Mouse (Mus musculus): ENCODE measurements around the gene Kmt2d.

DNA sequence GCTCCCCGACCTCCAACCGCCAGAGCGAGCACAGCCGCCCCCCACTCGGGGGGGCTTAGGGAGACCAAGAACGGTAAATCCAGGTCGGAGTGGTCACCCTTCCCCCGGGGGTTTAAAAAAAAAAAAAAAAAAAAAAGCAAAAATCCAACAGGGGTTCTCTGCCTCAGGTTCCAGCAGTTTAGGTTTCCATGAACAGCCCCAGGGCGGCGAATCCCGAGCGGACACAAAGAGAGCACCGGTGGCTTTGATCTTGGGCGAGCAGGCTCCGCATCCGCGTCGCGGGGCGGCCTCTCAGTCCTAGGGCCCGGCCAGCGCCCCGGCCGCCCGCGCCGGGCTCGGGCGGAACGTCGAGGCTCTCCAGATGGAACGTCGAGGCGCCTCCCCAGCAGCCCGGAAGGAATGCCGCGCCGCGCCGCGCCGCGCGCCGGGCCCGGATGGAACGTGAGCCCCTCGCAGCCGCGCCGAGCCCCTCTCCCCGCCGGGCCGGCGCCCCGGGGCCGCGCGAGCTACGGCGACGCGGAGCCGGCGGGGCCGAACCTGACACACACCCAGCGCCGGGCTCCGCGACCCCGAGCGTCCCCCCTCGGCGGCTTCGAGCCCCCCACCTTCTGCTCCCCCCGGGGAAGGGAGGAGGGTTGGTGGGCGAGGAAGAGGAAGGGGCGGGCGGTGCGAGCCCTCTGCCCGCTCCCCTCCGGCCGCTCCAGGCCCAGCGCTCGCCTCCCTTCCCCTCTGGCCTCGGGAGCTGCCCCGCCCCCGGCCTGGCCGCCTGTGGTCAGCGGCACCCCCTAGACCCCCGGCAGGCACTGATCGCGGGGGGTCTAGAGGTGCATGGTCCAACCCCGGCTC, at the start of gene Kmt2d:
- TF ChIP-seq CHD2 (IDR thresholded peaks at IDR 0.05; ENCODE audit: low read length): no peak
- TF ChIP-seq CTCF (conservative IDR thresholded peaks at IDR 0.05 in 1 of 2, IDR thresholded peaks at IDR 0.05 in 1 of 2; ENCODE audit: low read depth in 2 of 2, low read length in 2 of 2): no peak
- no peak for TF ChIP-seq RCOR1 (conservative IDR thresholded peaks at IDR 0.05; ENCODE audit: low read depth, low read length)
- TF ChIP-seq ZKSCAN1 (IDR thresholded peaks at IDR 0.05; ENCODE audit: borderline replicate concordance, low read depth, low read length): no peak
- TF ChIP-seq POLR2A (IDR thresholded peaks at IDR 0.05; ENCODE audit: low read depth, low read length): no peak
- TF ChIP-seq ZC3H11A (IDR thresholded peaks at IDR 0.05; ENCODE audit: low read depth, low read length): no peak
- TF ChIP-seq SMC3 (IDR thresholded peaks at IDR 0.05; ENCODE audit: low read depth, low read length): no peak
- no peak for TF ChIP-seq MAX (IDR thresholded peaks at IDR 0.05; ENCODE audit: low read length)
- TF ChIP-seq ETS1 (conservative IDR thresholded peaks at IDR 0.05; ENCODE audit: low read depth, low read length): no peak
- TF ChIP-seq MXI1 (IDR thresholded peaks at IDR 0.05; ENCODE audit: low read depth, low read length): no peak; the same call in 1 of the 2 replicates
- no peak for TF ChIP-seq CHD1 (IDR thresholded peaks at IDR 0.05; ENCODE audit: low read depth, low read length)
- no peak; the same call in 1 of the 2 replicates for TF ChIP-seq SIN3A (IDR thresholded peaks at IDR 0.05; ENCODE audit: low read length)
- peak; percentile 84; the same call in 1 of the 2 replicates for TF ChIP-seq UBTF (IDR thresholded peaks at IDR 0.05; ENCODE audit: low read depth, low read length)
